Mouse (Mus musculus) liver, embryonic 11.5 days (tissue): Measurements from ENCODE around the gene Cox6a1. TPM values are rescaled to one million over a fixed set of nuclear protein-coding genes. Genes with fewer than 3 reads are reported as not detected.

Experiments
- ATAC-seq: fragments of 200-750 bp; cut with Nextera tagmentation; replicated peaks from 2 replicates; pipeline ENCODE4 v1.8.0; 2017; ENCODE audit warnings: moderate number of reproducible peaks, mild to moderate bottlenecking, moderate TSS enrichment, moderate library complexity; ENCODE audit not compliant: low FRiP score
- DNase-seq: peaks from one replicate; pipeline ENCODE4 v3.0.0-alpha.2; 2017; ENCODE audit warnings: low spot score
- H3K27ac ChIP-seq: fragments of 300-500 bp; sonication (generic); 2 replicates; pipeline ENCODE4 v1.5.1; 2014; ENCODE audit warnings: mild to moderate bottlenecking, low read depth, low read length, control low read depth
- H3K27me3 ChIP-seq: fragments of 300-500 bp; sonication (generic); replicated peaks from 2 replicates; pipeline ENCODE4 v1.6.1; 2014; ENCODE audit warnings: low read length, mixed read lengths; ENCODE audit not compliant: control insufficient read depth, insufficient read depth
- H3K36me3 ChIP-seq: fragments of 300-500 bp; sonication (generic); 2 replicates; pipeline ENCODE4 v1.6.1; 2014; ENCODE audit warnings: mild to moderate bottlenecking, low read length, moderate library complexity, mixed read lengths; ENCODE audit not compliant: control insufficient read depth, insufficient read depth
- H3K4me1 ChIP-seq: fragments of 300-500 bp; sonication (generic); replicated peaks from 2 replicates; pipeline ENCODE4 v1.6.1; 2014; ENCODE audit warnings: low read length, mixed read lengths; ENCODE audit not compliant: control insufficient read depth, insufficient read depth
- H3K4me2 ChIP-seq: fragments of 300-500 bp; sonication (generic); 2 replicates; pipeline ENCODE4 v1.6.1; 2014; ENCODE audit warnings: mild to moderate bottlenecking, control low read depth, moderate library complexity
- H3K4me3 ChIP-seq: fragments of 300-500 bp; sonication (generic); 2 replicates; pipeline ENCODE4 v1.5.1; 2014; ENCODE audit warnings: low read depth, low read length, control low read depth
- H3K9ac ChIP-seq: fragments of 300-500 bp; sonication (generic); 2 replicates; pipeline ENCODE4 v1.6.1; 2014; ENCODE audit warnings: low read depth, low read length, control low read depth
- H3K9me3 ChIP-seq: fragments of 300-500 bp; sonication (generic); 2 replicates; pipeline ENCODE4 v1.6.1; 2016; ENCODE audit warnings: low read length, inconsistent platforms, mixed read lengths; ENCODE audit not compliant: control insufficient read depth
- WGBS: fragments of 180-500 bp; shearing (Covaris S2); extraction: QIAGEN DNeasy Blood & Tissue Kit; methylation state at CpG from one replicate; pipeline ENCODE4 v1.1.7; 2014; 5-methylcytosine and 5-hydroxymethylcytosine counted together
- polyA plus RNA-seq: library from polyadenylated mRNA; unstranded; fragments of >200 nt; fragmentation: Nextera tagmentation; extraction: Ambion mirVana; gene quantifications from 2 replicates; pipeline ENCODE4 v1.2.1, GENCODE M21; 2014

Gene Cox6a1
- polyA plus RNA-seq, 1 experiment from 2014 or later = 865 TPM

DNA sequence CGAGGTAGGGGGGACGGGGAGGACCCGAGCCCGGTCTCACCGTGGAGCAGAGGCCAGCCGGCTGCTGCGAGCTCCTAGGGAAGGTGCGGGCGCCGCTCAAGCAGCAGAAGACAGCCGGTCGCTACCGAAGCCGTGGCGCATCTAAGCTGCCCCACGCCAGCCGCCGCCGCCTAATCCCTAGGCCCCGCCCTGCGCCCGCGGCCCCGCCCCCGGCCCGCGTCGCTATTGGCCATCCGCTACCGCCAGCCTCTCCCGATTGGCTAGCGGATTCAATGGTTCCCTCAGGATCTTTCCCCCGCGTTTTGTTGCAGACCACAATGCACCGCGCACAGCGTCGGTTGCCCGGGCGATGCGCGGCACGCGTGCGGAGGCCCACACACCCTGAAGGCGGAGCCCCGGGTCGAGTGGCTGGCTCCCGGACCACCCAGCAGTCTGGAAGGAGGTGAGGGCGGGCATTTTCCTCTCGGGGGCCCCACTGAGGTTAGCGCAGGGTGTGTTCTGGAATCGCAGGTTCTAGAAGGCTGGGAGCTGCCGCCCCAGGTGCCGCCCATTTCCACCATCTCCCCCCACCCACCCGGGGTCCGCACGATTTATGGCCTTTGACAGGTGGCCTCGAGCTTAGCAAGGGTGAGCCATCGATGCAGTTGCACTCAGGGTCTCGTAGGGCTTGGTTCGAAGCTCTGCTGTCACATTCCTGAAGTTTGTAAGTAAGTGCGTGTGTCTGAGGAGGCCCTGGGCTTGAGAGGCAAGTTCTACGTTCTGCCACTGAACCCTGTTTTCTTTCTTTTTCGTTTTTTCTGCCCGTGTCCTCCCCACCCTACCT, 47.8 kb downstream of the Cox6a1 start, which contains the start of gene Dynll1:
Gene Dynll1, minus strand, starts transcription at position 208 of the 823 bp plus-strand sequence.
- Histone ChIP-seq H3K27ac (peak within 1 kb of the TSS; percentile 89), H3K4me3 (peak within 1 kb of the TSS; percentile 92), H3K27me3 (no peaks in the 10 kb centered on the region), H3K4me1 (peaks cover 38% of the 10 kb centered on the region), H3K9ac (peak within 1 kb of the TSS; percentile 91), H3K36me3 (peaks cover 18% of the 10 kb centered on the region), H3K4me2 (peak within 1 kb of the TSS; percentile 94), H3K9me3 (no peaks in the 10 kb centered on the region)
- under 1% methylated on average over 66 of the region's 66 CpGs for WGBS
- ATAC-seq (peak; percentile 96), DNase-seq (peak; percentile 100)

DNA sequence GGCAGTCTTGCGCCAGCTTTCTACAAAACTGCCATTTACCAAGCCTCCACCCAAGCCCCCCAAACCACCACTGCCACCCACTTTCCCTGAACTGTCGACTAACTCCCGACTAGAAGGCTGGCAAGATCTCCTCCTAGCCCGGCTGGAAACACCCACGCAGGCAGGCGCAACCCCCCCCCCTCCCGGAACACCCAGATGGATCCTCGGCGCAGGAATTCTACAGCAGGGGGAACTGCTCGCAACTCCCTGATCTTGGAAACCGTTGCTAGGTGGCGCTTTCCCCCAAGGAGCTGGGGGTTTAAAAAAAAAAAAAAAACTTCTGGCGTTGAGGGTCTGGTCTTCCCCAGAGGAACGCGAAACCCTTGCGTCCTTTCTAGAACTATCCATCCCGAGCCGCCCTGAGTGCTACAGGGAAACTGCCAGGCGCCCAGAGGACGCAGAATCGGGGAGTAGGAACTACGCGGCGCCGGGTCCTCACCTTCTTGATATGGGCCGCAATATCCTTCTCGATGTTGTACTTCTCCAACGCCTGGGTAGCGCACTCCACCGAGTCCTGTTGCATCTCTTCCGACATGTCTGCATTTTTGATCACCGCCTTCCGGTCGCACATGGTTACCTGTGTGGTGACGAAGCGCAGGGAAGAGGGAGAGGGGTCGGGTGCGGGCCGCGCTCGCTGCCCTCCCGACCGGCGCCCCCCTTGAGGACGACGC, 48.6 kb downstream of the Cox6a1 start:
- peaks cover 19% of the 10 kb centered on the region for H3K36me3 ChIP-seq
- WGBS = under 1% methylated on average over 46 of the region's 46 CpGs
- no peak for ATAC-seq
- H3K9me3 ChIP-seq = no peaks in the 10 kb centered on the region
- H3K4me3 ChIP-seq = peak overlapping the region; percentile 92
- peak overlapping the region; percentile 77 for H3K4me2 ChIP-seq
- peak overlapping the region; percentile 91 for H3K9ac ChIP-seq
- H3K27me3 ChIP-seq = no peaks in the 10 kb centered on the region
- peaks cover 39% of the 10 kb centered on the region for H3K4me1 ChIP-seq
- peak overlapping the region; percentile 89 for H3K27ac ChIP-seq
- peak; percentile 65 for DNase-seq

DNA sequence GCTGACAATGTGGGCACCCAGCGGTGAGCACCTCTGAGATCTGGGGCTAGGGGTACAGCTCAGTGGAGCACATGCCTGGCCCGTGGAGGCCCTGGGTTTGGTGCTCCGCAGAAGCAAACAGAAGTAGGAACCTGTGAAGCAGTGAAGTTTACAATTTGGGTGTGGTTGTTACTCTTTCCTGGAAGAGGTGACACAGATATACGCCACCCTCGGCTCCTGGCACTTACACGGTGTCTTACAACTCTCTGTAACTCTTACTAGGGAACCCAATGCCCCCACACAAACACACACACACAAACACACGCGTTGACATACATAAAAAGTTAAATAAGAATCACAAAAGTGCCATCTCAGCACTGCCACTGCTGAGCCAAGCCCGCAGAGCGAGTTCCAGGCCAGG, 52.4 kb downstream of the Cox6a1 start:
- Histone ChIP-seq H3K4me1 (peaks cover 31% of the 10 kb centered on the region), H3K36me3 (peaks cover 29% of the 10 kb centered on the region), H3K4me2 (peak overlapping the region; percentile 31)

More for the DNA sequence above, 52.4 kb downstream of the Cox6a1 start:
- no peaks in the 10 kb centered on the region for H3K9me3 ChIP-seq
- H3K9ac ChIP-seq = 0 out of 2 replicates have a peak overlapping the region, but pooled peaks have one; percentile 22
- ATAC-seq (no peak), DNase-seq (no peak)
- H3K27me3 ChIP-seq = no peaks in the 10 kb centered on the region
- peak overlapping the region; percentile 32 for H3K27ac ChIP-seq
- no peak overlapping the region for H3K4me3 ChIP-seq
- 72% methylated on average over 10 of the region's 10 CpGs for WGBS

Other genes with a start within 250 kb of the Cox6a1 start
- 35.5 and 37.4 TPM in 2 replicates for gene Acads, start 229.6 kb downstream of the Cox6a1 start, polyA plus RNA-seq
- 26.8 and 27.3 TPM in 2 replicates for gene Unc119b, start 214.0 kb downstream of the Cox6a1 start, polyA plus RNA-seq
- 56.2 and 59.5 TPM in 2 replicates for gene Mlec, start 190.8 kb downstream of the Cox6a1 start, polyA plus RNA-seq
- gene Cabp1, start 154.6 kb downstream of the Cox6a1 start, polyA plus RNA-seq = 0.89 and 1.4 TPM in 2 replicates
- gene Pop5, start 113.1 kb downstream of the Cox6a1 start, polyA plus RNA-seq = 171 and 181 TPM in 2 replicates
- 72.2 and 76.8 TPM in 2 replicates for gene Rnf10, start 76.1 kb downstream of the Cox6a1 start, polyA plus RNA-seq
- 62.7 and 67.9 TPM in 2 replicates for gene Coq5, start 69.3 kb downstream of the Cox6a1 start, polyA plus RNA-seq
- 1,214 and 1,307 TPM in 2 replicates for gene Dynll1, start 48.0 kb downstream of the Cox6a1 start, polyA plus RNA-seq
- 261 and 275 TPM in 2 replicates for gene Srsf9, start 21.8 kb downstream of the Cox6a1 start, polyA plus RNA-seq
- gene Gatc, start 7.8 kb downstream of the Cox6a1 start, polyA plus RNA-seq = 39.3 and 39.4 TPM in 2 replicates
- gene Triap1, start 7.8 kb downstream of the Cox6a1 start, polyA plus RNA-seq = 59.0 and 59.6 TPM in 2 replicates
- 7.5 and 9.7 TPM in 2 replicates for gene Msi1, start 80.6 kb upstream of the Cox6a1 start, polyA plus RNA-seq
- gene Pla2g1b, start 117.3 kb upstream of the Cox6a1 start, polyA plus RNA-seq = 0.89 and 1.2 TPM in 2 replicates
- 14.8 and 15.2 TPM in 2 replicates for gene Sirt4, start 135.7 kb upstream of the Cox6a1 start, polyA plus RNA-seq
- 12.4 and 14.0 TPM in 2 replicates for gene Pxn, start 157.7 kb upstream of the Cox6a1 start, polyA plus RNA-seq
- 2,436 and 2,466 TPM in 2 replicates for gene Rplp0, start 210.5 kb upstream of the Cox6a1 start, polyA plus RNA-seq
- 51.0 and 55.6 TPM in 2 replicates for gene Gcn1l1, start 216.3 kb upstream of the Cox6a1 start, polyA plus RNA-seq